Mouse (Mus musculus): ENCODE measurements around the gene Mgll. TPM values are rescaled to one million over a fixed set of nuclear protein-coding genes. Genes with fewer than 3 reads are reported as not detected.

Mgll gene
- polyA plus RNA-seq, 1 experiment = not detected

- Histone ChIP-seq H3K4me3 (ENCODE audit: insufficient read depth, low read depth, low read length) (peak overlapping the region; percentile 25), H3K4me1 (ENCODE audit: control insufficient read depth, insufficient read depth, low read length) (peaks cover 31% of the 10 kb centered on the region), H3K27ac (ENCODE audit: insufficient read depth, low read depth, low read length) (peak overlapping the region; percentile 13)
- TF ChIP-seq CTCF (IDR thresholded peaks at IDR 0.05; ENCODE audit: insufficient read depth, low read depth, low read length) (no peak), POLR2A (IDR thresholded peaks at IDR 0.05; ENCODE audit: insufficient read depth, low read depth, low read length) (no peak)
- WGBS = 48% methylated on average over 9 of the region's 9 CpGs
These were observed 2.3 kb downstream of the Mgll start for GRCm38 (mm10) chr6:88726252-88727211.

GRCm38 (mm10) chr6:88727490-88727889 is 3.3 kb downstream of the Mgll start:
- WGBS = 80% methylated on average over 5 of the region's 5 CpGs
- TF ChIP-seq POLR2A (IDR thresholded peaks at IDR 0.05; ENCODE audit: insufficient read depth, low read depth, low read length) (no peak), CTCF (IDR thresholded peaks at IDR 0.05; ENCODE audit: insufficient read depth, low read depth, low read length) (no peak)
- Histone ChIP-seq H3K4me3 (ENCODE audit: insufficient read depth, low read depth, low read length) (no peak overlapping the region), H3K27ac (ENCODE audit: insufficient read depth, low read depth, low read length) (peak overlapping the region; percentile 6; the same call in 1 of the 2 replicates), H3K4me1 (ENCODE audit: control insufficient read depth, insufficient read depth, low read length) (peaks cover 40% of the 10 kb centered on the region)

- 72% methylated on average over 7 of the region's 7 CpGs for WGBS
- peaks cover 44% of the 10 kb centered on the region for H3K4me1 ChIP-seq (ENCODE audit: control insufficient read depth, insufficient read depth, low read length)
- no peak overlapping the region for H3K4me3 ChIP-seq (ENCODE audit: insufficient read depth, low read depth, low read length)
- TF ChIP-seq POLR2A (IDR thresholded peaks at IDR 0.05; ENCODE audit: insufficient read depth, low read depth, low read length) = no peak
- TF ChIP-seq CTCF (IDR thresholded peaks at IDR 0.05; ENCODE audit: insufficient read depth, low read depth, low read length) = no peak
- H3K27ac ChIP-seq (ENCODE audit: insufficient read depth, low read depth, low read length) = peak overlapping the region; percentile 11; the same call in 1 of the 2 replicates
These were observed 3.8 kb downstream of the Mgll start for GRCm38 (mm10) chr6:88728054-88728453.

GRCm38 (mm10) chr6:88728515-88728914 is 4.3 kb downstream of the Mgll start:
- no peak overlapping the region for H3K27ac ChIP-seq (ENCODE audit: insufficient read depth, low read depth, low read length)
- H3K4me1 ChIP-seq (ENCODE audit: control insufficient read depth, insufficient read depth, low read length) = peaks cover 49% of the 10 kb centered on the region
- WGBS = 92% methylated on average over 5 of the region's 5 CpGs
- TF ChIP-seq CTCF (IDR thresholded peaks at IDR 0.05; ENCODE audit: insufficient read depth, low read depth, low read length) (no peak), POLR2A (IDR thresholded peaks at IDR 0.05; ENCODE audit: insufficient read depth, low read depth, low read length) (no peak)
- no peak overlapping the region for H3K4me3 ChIP-seq (ENCODE audit: insufficient read depth, low read depth, low read length)

GRCm38 (mm10) chr6:88731211-88731751 is 7.1 kb downstream of the Mgll start:
- peaks cover 46% of the 10 kb centered on the region for H3K4me1 ChIP-seq (ENCODE audit: control insufficient read depth, insufficient read depth, low read length)
- WGBS = 88% methylated on average over 11 of the region's 11 CpGs
- H3K27ac ChIP-seq (ENCODE audit: insufficient read depth, low read depth, low read length) = peak overlapping the region; percentile 3; the same call in 1 of the 2 replicates
- no peak overlapping the region for H3K4me3 ChIP-seq (ENCODE audit: insufficient read depth, low read depth, low read length)
- no peak for TF ChIP-seq CTCF (IDR thresholded peaks at IDR 0.05; ENCODE audit: insufficient read depth, low read depth, low read length)
- no peak for TF ChIP-seq POLR2A (IDR thresholded peaks at IDR 0.05; ENCODE audit: insufficient read depth, low read depth, low read length)

- 71% methylated on average over 3 of the region's 3 CpGs for WGBS
- Histone ChIP-seq H3K27ac (ENCODE audit: insufficient read depth, low read depth, low read length) (peak overlapping the region; percentile 3; the same call in 1 of the 2 replicates), H3K4me1 (ENCODE audit: control insufficient read depth, insufficient read depth, low read length) (peaks cover 44% of the 10 kb centered on the region), H3K4me3 (ENCODE audit: insufficient read depth, low read depth, low read length) (no peak overlapping the region)
- TF ChIP-seq CTCF (IDR thresholded peaks at IDR 0.05; ENCODE audit: insufficient read depth, low read depth, low read length) (no peak), POLR2A (IDR thresholded peaks at IDR 0.05; ENCODE audit: insufficient read depth, low read depth, low read length) (no peak)
These were observed 7.8 kb downstream of the Mgll start for GRCm38 (mm10) chr6:88731991-88732390.

GRCm38 (mm10) chr6:88732643-88733613 is 8.7 kb downstream of the Mgll start:
- 41% methylated on average over 17 of the region's 17 CpGs for WGBS
- Histone ChIP-seq H3K27ac (ENCODE audit: insufficient read depth, low read depth, low read length) (peak overlapping the region; percentile 3; the same call in 1 of the 2 replicates), H3K4me1 (ENCODE audit: control insufficient read depth, insufficient read depth, low read length) (peaks cover 48% of the 10 kb centered on the region), H3K4me3 (ENCODE audit: insufficient read depth, low read depth, low read length) (no peak overlapping the region)
- no peak for TF ChIP-seq POLR2A (IDR thresholded peaks at IDR 0.05; ENCODE audit: insufficient read depth, low read depth, low read length)
- no peak for TF ChIP-seq CTCF (IDR thresholded peaks at IDR 0.05; ENCODE audit: insufficient read depth, low read depth, low read length)

- WGBS = 70% methylated on average over 8 of the region's 8 CpGs
- peaks cover 43% of the 10 kb centered on the region for H3K4me1 ChIP-seq (ENCODE audit: control insufficient read depth, insufficient read depth, low read length)
- H3K4me3 ChIP-seq (ENCODE audit: insufficient read depth, low read depth, low read length) = no peak overlapping the region
- H3K27ac ChIP-seq (ENCODE audit: insufficient read depth, low read depth, low read length) = 0 out of 2 replicates have a peak overlapping the region, but pooled peaks have one; percentile 6
- no peak for TF ChIP-seq CTCF (IDR thresholded peaks at IDR 0.05; ENCODE audit: insufficient read depth, low read depth, low read length)
- no peak for TF ChIP-seq POLR2A (IDR thresholded peaks at IDR 0.05; ENCODE audit: insufficient read depth, low read depth, low read length)
These were observed 12.1 kb downstream of the Mgll start for GRCm38 (mm10) chr6:88736337-88736736.

Data from olfactory bulb, adult 2 months (tissue).